8 mouse cellular contexts compared by ENCODE assay signal in genomic region chr8:123333091-123333587, GRCm38 (mm10). TPM values are rescaled to one million over a fixed set of nuclear protein-coding genes. Genes with fewer than 3 reads are reported as not detected.
A peak's percentile ranks its signal among the peaks of the same experiment; 100 is the strongest.
DNase-seq lines count a peak whose midpoint lies in the region; ATAC-seq and TF ChIP-seq lines count a peak whose summit lies in the region.

No protein-coding gene starts in this region.

- 0 out of 2 replicates have a peak, but pooled peaks cover 6% of the 10 kb centered on the region for H3K4me1 ChIP-seq in cerebellum, adult 2 months (ENCODE audit: control insufficient read depth, insufficient read depth, low read length)
- 0 out of 2 replicates have a peak, but pooled peaks cover 3% of the 10 kb centered on the region for H3K4me1 ChIP-seq in lung, embryonic 16.5 days (replicated peaks; ENCODE audit: control insufficient read depth, insufficient read depth, low read length)
- H3K4me1 ChIP-seq in intestine, embryonic 15.5 days (replicated peaks), result peaks cover 19% of the 10 kb centered on the region
- H3K4me1 ChIP-seq in neural tube, embryonic 14.5 days (ENCODE audit: control insufficient read depth, insufficient read depth, low read length), result peaks cover 16% of the 10 kb centered on the region

- peak overlapping the region; percentile 69 for H3K4me3 ChIP-seq in cerebellum, adult 2 months (replicated peaks; ENCODE audit: insufficient read depth, low read depth, low read length)
- H3K4me3 ChIP-seq in lung, embryonic 16.5 days (ENCODE audit: low read length), result peak overlapping the region; percentile 65
- H3K4me3 ChIP-seq in intestine, embryonic 15.5 days (replicated peaks), result peak overlapping the region; percentile 63
- H3K4me3 ChIP-seq in neural tube, embryonic 14.5 days (ENCODE audit: low read depth, low read length), result peak overlapping the region; percentile 82

- no peaks in the 10 kb centered on the region for H3K36me3 ChIP-seq in lung, embryonic 16.5 days (ENCODE audit: control insufficient read depth, insufficient read depth, low read length)
- no peaks in the 10 kb centered on the region for H3K36me3 ChIP-seq in intestine, embryonic 15.5 days
- no peaks in the 10 kb centered on the region for H3K36me3 ChIP-seq in neural tube, embryonic 14.5 days (ENCODE audit: control insufficient read depth, insufficient read depth, low read length)

- no peak for TF ChIP-seq CTCF in cerebellum, adult 2 months (IDR thresholded peaks at IDR 0.05; ENCODE audit: borderline replicate concordance, insufficient read depth, low read depth, low read length)

- no peak overlapping the region for H3K27ac ChIP-seq in cerebellum, adult 2 months (ENCODE audit: insufficient read depth, low read length)
- H3K27ac ChIP-seq in lung, embryonic 16.5 days (ENCODE audit: low read length), result no peak overlapping the region
- no peak overlapping the region for H3K27ac ChIP-seq in intestine, embryonic 15.5 days
- peak overlapping the region; percentile 95 for H3K27ac ChIP-seq in neural tube, embryonic 14.5 days (ENCODE audit: low read depth, low read length)

- no peak for TF ChIP-seq POLR2A in cerebellum, adult 2 months (IDR thresholded peaks at IDR 0.05; ENCODE audit: borderline replicate concordance, insufficient read depth, low read length)

- no peaks in the 10 kb centered on the region for H3K9me3 ChIP-seq in lung, embryonic 16.5 days (ENCODE audit: control insufficient read depth, low read length)
- H3K9me3 ChIP-seq in intestine, embryonic 15.5 days, result no peaks in the 10 kb centered on the region
- no peaks in the 10 kb centered on the region for H3K9me3 ChIP-seq in neural tube, embryonic 14.5 days (ENCODE audit: control insufficient read depth, low read length)

- peak overlapping the region; percentile 98 for H3K4me2 ChIP-seq in lung, embryonic 16.5 days (ENCODE audit: low read depth, low read length)
- H3K4me2 ChIP-seq in intestine, embryonic 15.5 days (replicated peaks), result peak overlapping the region; percentile 94
- peak overlapping the region; percentile 82 for H3K4me2 ChIP-seq in neural tube, embryonic 14.5 days (ENCODE audit: low read depth, low read length)

- under 1% methylated on average over 21 of the region's 21 CpGs for WGBS in cerebellum, adult 2 months
- 3% methylated on average over 20 of the region's 21 CpGs for WGBS in lung, embryonic 16.5 days
- 10% methylated on average over 20 of the region's 21 CpGs for WGBS in intestine, embryonic 15.5 days
- under 1% methylated on average over 18 of the region's 21 CpGs for WGBS in neural tube, embryonic 14.5 days

- no peak for DNase-seq in cerebellum, adult 2 months
- no peak for DNase-seq in cerebellum, postnatal 36 days
- no peak for DNase-seq in lung, postnatal 36 days
- DNase-seq in thymus, postnatal 36 days, result no peak
- no peak for DNase-seq in frontal cortex, postnatal 25 days (ENCODE audit: low spot score in 2 of 2)

- H3K9ac ChIP-seq in lung, embryonic 16.5 days (ENCODE audit: low read length), result peak overlapping the region; percentile 39; the same call in 1 of the 2 replicates
- peak overlapping the region; percentile 38 for H3K9ac ChIP-seq in intestine, embryonic 15.5 days
- H3K9ac ChIP-seq in neural tube, embryonic 14.5 days (replicated peaks; ENCODE audit: low read depth, low read length), result peak overlapping the region; percentile 89

- 0 out of 2 replicates have a peak, but pooled peaks have one; percentile 3 for ATAC-seq in lung, embryonic 16.5 days (ENCODE audit: low read depth)
- ATAC-seq in intestine, embryonic 15.5 days, result no peak; the same call in 1 of the 2 replicates
- ATAC-seq in neural tube, embryonic 14.5 days (ENCODE audit: low read depth), result 0 out of 2 replicates have a peak, but pooled peaks have one; percentile 53

- H3K27me3 ChIP-seq in cerebellum, adult 2 months (ENCODE audit: control insufficient read depth, insufficient read depth, low read length), result no peaks in the 10 kb centered on the region
- peaks cover 12% of the 10 kb centered on the region for H3K27me3 ChIP-seq in lung, embryonic 16.5 days (ENCODE audit: control insufficient read depth, insufficient read depth, low read depth, low read length)
- H3K27me3 ChIP-seq in intestine, embryonic 15.5 days (replicated peaks), result 0 out of 2 replicates have a peak, but pooled peaks cover 10% of the 10 kb centered on the region
- no peaks in the 10 kb centered on the region for H3K27me3 ChIP-seq in neural tube, embryonic 14.5 days (ENCODE audit: control insufficient read depth, insufficient read depth, low read length)

RNA-seq across cellular contexts. Expression of gene Spire2, which starts 0.6 kb away (rescaled TPM):
- 33.0 and 36.4 TPM in 2 replicates for polyA plus RNA-seq in cerebellum, adult 2 months (2012; rRNA removed)
- 0.96 and 1.2 TPM in 2 replicates for polyA plus RNA-seq in lung, embryonic 16.5 days (2015; fragmentation: Nextera tagmentation; extraction: Ambion mirVana)
- 3.9 and 4.4 TPM in 2 replicates for polyA plus RNA-seq in intestine, embryonic 15.5 days (2015; fragmentation: Nextera tagmentation; extraction: Ambion mirVana)
- polyA plus RNA-seq in neural tube, embryonic 14.5 days (2014; fragmentation: Nextera tagmentation; extraction: Ambion mirVana), result 34.9 and 36.9 TPM in 2 replicates

RNA-seq across cellular contexts. Expression of gene Fanca, which starts 14.8 kb away (rescaled TPM):
- 3.9 and 4.5 TPM in 2 replicates for polyA plus RNA-seq in cerebellum, adult 2 months (2012; rRNA removed)
- polyA plus RNA-seq in lung, embryonic 16.5 days (2015; fragmentation: Nextera tagmentation; extraction: Ambion mirVana), result 23.4 and 29.4 TPM in 2 replicates
- 19.5 and 21.8 TPM in 2 replicates for polyA plus RNA-seq in intestine, embryonic 15.5 days (2015; fragmentation: Nextera tagmentation; extraction: Ambion mirVana)
- polyA plus RNA-seq in neural tube, embryonic 14.5 days (2014; fragmentation: Nextera tagmentation; extraction: Ambion mirVana), result 6.6 and 8.1 TPM in 2 replicates

RNA-seq across cellular contexts. Expression of gene Tcf25, which starts 40.4 kb away (rescaled TPM):
- polyA plus RNA-seq in cerebellum, adult 2 months (2012; rRNA removed), result 691 and 692 TPM in 2 replicates
- 149 TPM in 2 replicates for polyA plus RNA-seq in lung, embryonic 16.5 days (2015; fragmentation: Nextera tagmentation; extraction: Ambion mirVana)
- polyA plus RNA-seq in intestine, embryonic 15.5 days (2015; fragmentation: Nextera tagmentation; extraction: Ambion mirVana), result 147 and 170 TPM in 2 replicates
- polyA plus RNA-seq in neural tube, embryonic 14.5 days (2014; fragmentation: Nextera tagmentation; extraction: Ambion mirVana), result 379 and 405 TPM in 2 replicates

Comparison
In these comparisons a context has a peak if more than half of its experiments do, and no peak if none do; other contexts are left out.
1. H3K9ac ChIP-seq: peak in every context shown above with its lines; median percentile 89 in neural tube, embryonic 14.5 days; 39 in lung, embryonic 16.5 days; 38 in intestine, embryonic 15.5 days.